Mouse (Mus musculus) spleen, postnatal 36 days (tissue): ENCODE measurements around the gene Zfp784.
"Not testable (repeated sequence)": the region's sequence is repeated elsewhere in the genome, so short reads cannot be mapped to it uniquely, and the experiment has no call there.

Experiments used
- DNase-seq, 2 experiments: peaks; one replicate each; pipeline ENCODE4 v3.0.0; 2022; ENCODE audit warnings: low spot score in 2 of 2, mixed read lengths in 1 of 2

Gene Zfp784

GRCm38 (mm10) chr7:5020685-5021084 lies 17.6 kb downstream of the Zfp784 start:
- DNase-seq = peak in 1 of 2 experiments; percentile 28

DNA sequence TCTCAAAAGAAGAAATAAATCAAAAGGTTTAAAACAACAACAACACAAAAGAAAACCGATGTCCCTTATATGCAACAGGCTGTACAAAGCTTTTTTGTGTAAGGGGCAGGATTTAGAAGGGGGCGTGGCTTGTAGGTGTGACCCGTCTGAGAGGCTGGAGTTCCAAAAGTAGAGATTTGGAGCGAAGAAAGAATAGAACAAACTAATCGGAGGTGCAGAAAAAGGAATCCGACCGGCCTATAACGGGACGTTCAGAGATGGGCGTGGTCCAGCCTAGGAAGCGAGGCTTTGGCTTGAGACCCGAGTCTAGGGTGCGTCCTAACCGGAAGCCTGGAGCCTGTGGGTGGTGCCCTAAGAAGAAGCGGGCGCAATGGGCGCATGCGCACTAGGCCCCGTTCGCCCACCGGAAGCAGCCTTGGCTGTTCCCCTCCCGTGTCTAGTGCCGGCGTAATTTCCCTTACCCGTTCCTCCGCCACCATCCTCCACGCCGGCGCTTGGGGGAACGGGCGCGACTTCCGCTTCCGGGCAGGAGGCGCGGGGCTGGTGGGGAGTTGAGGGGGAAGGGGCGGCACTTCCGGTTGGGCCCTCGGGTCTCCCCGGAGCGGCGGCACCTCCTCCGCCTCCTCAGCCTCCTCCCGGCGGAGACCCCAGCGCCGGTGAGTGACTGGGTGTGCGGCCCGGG lies 18.1 kb downstream of the Zfp784 start, which contains the start of the genes Zfp865 and Ccdc106:
Zfp865 (plus strand) TSS at position 377 of the 682 bp plus-strand sequence.
Ccdc106 (plus strand) TSS at position 554 of the 682 bp plus-strand sequence.
- DNase-seq = peak; percentile 99

DNA sequence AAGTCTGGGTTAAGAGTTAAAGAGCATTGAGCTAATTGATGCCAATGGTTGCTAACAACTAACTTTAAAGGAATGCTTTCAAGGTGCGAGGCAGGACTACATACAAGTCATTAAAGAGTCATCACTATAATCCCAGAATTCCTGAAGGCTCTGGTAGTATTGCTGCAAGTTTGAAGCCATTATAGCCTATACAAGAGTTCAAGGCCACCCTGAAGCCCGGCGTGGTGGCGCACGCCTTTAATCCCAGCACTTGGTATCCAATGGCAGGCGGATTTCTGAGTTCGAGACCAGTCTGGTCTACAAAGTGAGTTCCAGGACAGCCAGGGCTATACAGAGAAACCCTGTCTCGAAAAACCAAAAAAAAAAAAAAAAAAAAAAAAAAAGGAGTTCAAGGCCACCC lies 18.7 kb downstream of the Zfp784 start:
- DNase-seq = not testable (repeated sequence)

DNA sequence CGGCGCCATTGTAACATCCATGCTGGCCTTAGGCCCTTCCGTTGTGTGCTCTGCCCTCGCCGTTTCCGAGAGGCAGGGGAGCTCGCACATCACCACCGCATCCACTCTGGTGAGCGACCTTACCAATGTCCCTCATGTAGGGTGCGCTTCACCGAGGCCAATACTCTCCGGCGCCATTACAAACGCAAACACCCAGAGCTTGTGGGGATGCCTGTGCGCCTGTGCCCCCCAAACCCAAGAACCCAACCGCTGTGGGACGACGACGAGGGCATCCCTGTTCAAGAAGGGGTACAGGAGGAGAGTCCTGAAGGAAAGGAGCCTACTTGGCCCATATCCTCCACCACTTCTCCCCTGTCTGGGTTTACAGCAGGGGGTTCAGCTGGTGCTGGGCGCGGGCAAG lies 20.3 kb downstream of the Zfp784 start:
- no peak for DNase-seq

DNA sequence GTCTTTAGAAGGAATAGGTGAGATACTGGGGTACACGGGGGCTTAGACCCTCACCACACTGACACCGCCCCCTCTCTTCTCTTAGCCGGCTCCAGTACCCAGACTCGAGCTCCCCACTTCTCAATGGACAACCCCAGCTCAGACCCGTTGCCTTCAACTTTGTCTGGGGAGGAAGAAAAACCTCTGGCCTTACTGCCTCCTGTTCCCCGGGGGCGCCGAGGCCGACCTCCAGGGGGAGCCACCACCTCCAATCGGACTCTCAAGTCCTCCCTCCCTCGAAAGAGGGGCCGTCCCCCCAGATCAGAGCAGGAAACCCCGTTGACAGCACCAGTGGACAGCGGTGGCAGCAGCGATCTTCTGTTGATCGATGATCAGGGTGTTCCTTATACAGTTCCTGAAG lies 20.9 kb downstream of the Zfp784 start:
- DNase-seq = no peak

- no peak for DNase-seq
Observed at GRCm38 (mm10) chr7:5016920-5017319, 21.3 kb downstream of the Zfp784 start.

- DNase-seq = no peak
Observed at GRCm38 (mm10) chr7:5016057-5016456, 22.2 kb downstream of the Zfp784 start.

- DNase-seq = peak; percentile 92 to 93
Observed at GRCm38 (mm10) chr7:5015118-5016001, 22.9 kb downstream of the Zfp784 start, which contains the start of gene Gm44973. TSS of gene Gm44973 (plus strand) at chr7:5015496.

DNA sequence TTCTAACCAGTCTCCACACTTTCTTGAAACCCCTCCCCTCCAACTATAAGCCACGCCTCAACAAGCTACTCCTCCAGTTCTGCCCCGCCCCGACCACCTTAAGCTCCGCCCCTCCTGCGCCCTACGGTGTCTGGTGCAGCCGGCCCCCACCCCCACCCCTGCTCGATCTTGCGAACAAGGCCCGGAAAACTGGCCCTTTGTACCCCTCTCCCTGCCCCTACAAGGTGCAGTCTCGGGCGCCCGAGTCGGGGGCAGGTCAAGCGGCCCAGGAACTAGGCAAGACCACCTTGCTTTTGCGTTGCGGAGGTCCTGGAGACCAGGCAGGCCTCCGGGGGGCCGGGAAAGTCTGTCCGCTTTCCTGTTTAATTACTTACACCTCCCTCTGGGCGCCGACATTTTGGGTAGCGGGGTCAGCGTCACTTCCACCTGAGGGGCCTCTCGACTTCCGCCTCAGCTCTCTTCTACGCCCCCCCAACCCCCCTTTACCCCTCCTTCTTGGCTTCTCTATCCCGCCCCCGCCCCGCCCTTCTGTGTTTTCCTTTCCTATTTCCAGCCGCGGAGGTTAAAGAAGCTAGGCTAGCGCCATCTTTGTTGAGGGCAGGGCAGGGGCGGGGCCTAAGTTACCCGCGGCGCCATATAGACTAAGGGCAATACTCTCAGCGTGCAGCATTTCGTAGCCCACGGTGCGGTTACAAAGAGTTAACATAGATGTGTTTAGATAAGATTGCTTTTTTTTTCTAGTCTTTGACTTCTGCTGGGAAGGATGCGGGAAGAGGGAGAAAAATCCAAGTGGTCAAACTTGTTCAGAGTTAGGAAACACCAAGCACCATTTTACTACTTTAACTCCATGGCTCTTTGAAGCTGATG lies 23.8 kb downstream of the Zfp784 start, which contains the start of the genes Zfp524 and Fiz1:
Zfp524 (plus strand) TSS at position 165 of the 867 bp plus-strand sequence.
Fiz1 (minus strand) TSS at position 447 of the 867 bp plus-strand sequence.
- DNase-seq = peak; percentile 94

- no peak for DNase-seq
Observed at GRCm38 (mm10) chr7:5012681-5013513, 25.3 kb downstream of the Zfp784 start.

GRCm38 (mm10) chr7:5008229-5008628 lies 30.0 kb downstream of the Zfp784 start:
- no peak for DNase-seq

GRCm38 (mm10) chr7:5002876-5003275 lies 35.4 kb downstream of the Zfp784 start:
- not testable (repeated sequence) for DNase-seq

DNA sequence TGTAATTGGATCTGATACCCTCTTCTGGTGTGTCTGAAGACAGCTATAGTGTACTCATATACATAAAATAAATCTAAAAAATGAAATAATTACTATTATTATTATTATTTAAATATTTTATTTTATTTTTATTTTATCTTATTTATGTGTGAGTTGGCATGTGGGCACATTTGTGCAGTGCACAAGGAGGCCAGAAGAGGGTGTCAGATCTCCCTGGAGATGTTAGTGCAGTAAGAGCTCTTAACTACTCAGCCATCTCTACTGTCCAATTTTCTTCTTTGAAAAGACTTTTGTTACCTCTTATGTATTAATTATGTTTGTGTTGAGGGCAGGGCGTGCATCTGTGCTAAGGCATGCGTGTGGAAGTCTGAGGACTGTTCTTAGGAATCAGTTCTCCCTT lies 38.4 kb downstream of the Zfp784 start:
- no peak for DNase-seq

- DNase-seq = no peak
Observed at GRCm38 (mm10) chr7:4996934-4997333, 41.3 kb downstream of the Zfp784 start.

- DNase-seq = peak; percentile 67 to 71
Observed at GRCm38 (mm10) chr7:4996003-4996895, 42.0 kb downstream of the Zfp784 start, which contains the start of gene Zfp579. TSS of gene Zfp579 (minus strand) at chr7:4996158.

DNA sequence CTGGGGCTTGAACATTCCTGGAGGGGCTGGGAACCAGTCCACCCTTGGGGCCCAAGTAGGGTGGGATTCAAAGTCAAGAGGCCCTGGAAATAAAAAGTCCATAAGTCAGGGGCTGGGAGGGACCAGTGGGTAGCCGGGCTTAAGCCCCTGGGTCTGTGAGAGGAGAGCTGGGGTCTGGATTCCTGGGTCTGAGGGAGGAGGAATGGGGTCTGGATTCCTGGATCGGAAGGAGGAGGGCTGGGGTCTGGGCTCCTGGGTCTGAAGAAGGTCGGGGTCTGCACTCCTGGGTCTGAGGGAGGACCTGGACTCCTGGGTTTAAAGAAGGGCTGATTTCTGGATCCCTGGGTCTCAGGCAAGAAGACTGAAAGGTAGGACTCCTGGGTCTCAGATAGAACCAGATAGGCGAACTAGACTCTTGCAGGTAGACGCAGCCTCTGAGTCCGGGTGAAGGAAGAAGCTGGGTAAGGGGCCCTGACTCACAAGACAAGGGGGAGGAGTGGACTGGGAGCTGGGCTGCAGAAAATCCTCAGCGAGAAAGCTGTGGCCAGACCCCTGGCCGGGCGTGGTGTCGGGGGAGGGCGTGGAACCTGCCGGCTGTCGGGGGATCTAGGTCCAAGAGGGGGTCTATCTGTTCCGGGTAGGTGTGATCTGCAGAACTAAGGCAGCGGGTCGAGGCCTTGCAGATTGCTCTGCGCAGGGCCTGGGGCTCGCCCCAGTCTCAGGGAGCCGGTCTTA lies 42.8 kb downstream of the Zfp784 start:
- no peak for DNase-seq

GRCm38 (mm10) chr7:4993999-4994788 lies 44.1 kb downstream of the Zfp784 start:
- no peak for DNase-seq
